In the genomic region with DNA sequence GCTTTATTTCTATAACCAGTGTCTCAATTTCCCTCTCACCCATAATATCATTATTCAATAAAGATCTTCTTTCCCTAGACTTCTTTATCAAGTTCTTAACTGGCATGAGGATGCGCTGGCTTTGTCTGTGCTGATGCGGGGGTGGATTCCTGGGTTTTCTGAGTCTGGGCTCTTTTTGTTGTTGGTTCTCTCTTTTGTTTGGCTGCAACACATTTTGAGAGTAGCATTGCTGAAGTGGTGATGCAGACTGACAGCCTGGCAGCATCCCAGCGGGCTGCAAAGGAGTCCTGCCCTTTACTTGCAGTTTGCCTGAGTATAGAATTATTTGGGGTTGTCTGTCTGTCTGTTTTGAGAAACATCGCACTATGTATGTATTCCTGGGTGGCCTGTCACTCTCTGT, we compare ENCODE assay signal across 29 mouse cellular contexts. TPM values are rescaled to one million over a fixed set of nuclear protein-coding genes. Genes with fewer than 3 reads are reported as not detected.
"Had no signal": no experiment of that assay in that cellular context is flagged by ENCODE, and none has a peak within 500 bp of the region (broad histone marks: within the 10 kb centered on the region; RNA-seq: fewer than 3 reads in every experiment).

No protein-coding gene starts in this region.

- H3K4me1 ChIP-seq: embryonic facial prominence, embryonic 10.5 days; embryonic facial prominence, embryonic 12.5 days; embryonic facial prominence, embryonic 13.5 days; embryonic facial prominence, embryonic 15.5 days; heart, embryonic 10.5 days had no signal

- H3K36me3 ChIP-seq: embryonic facial prominence, embryonic 10.5 days; embryonic facial prominence, embryonic 12.5 days; embryonic facial prominence, embryonic 13.5 days; embryonic facial prominence, embryonic 15.5 days; forebrain, embryonic 12.5 days; forebrain, embryonic 15.5 days; heart, embryonic 10.5 days had no signal

- H3K4me3 ChIP-seq: embryonic facial prominence, embryonic 10.5 days; embryonic facial prominence, embryonic 12.5 days; embryonic facial prominence, embryonic 13.5 days; embryonic facial prominence, embryonic 15.5 days; erythroblast, embryonic 14.5 days; forebrain, embryonic 12.5 days; forebrain, embryonic 13.5 days; forebrain, embryonic 15.5 days; gastrocnemius, adult 2 months; heart, adult 2 months; heart, embryonic 10.5 days had no signal

- H3K9me3 ChIP-seq: embryonic facial prominence, embryonic 10.5 days; embryonic facial prominence, embryonic 12.5 days; embryonic facial prominence, embryonic 13.5 days; embryonic facial prominence, embryonic 15.5 days; forebrain, embryonic 12.5 days; forebrain, embryonic 13.5 days; forebrain, embryonic 15.5 days; heart, embryonic 10.5 days had no signal

- H3K27ac ChIP-seq: embryonic facial prominence, embryonic 10.5 days; embryonic facial prominence, embryonic 12.5 days; embryonic facial prominence, embryonic 13.5 days; embryonic facial prominence, embryonic 15.5 days; forebrain, embryonic 12.5 days; forebrain, embryonic 13.5 days; forebrain, embryonic 15.5 days; gastrocnemius, adult 2 months; heart, adult 2 months; heart, embryonic 10.5 days had no signal

- DNase-seq: cerebellum, adult 8-10 months; cerebellum, adult 9-10 months; cerebellum, adult 9-11 months; cerebellum, postnatal 10 days; cerebellum, postnatal 14 days; cerebellum, postnatal 25 days; cerebellum, postnatal 36 days; embryo, embryonic 11 days; forebrain, postnatal 0 days; gastrocnemius, adult 2 months; gastrocnemius, postnatal 10 days; gastrocnemius, postnatal 14 days; gastrocnemius, postnatal 25 days; gastrocnemius, postnatal 36 days; heart, adult 18-20 months; heart, adult 2 months had no signal

RNA-seq across cellular contexts. Expression of a gene that starts 42.6 kb away (rescaled TPM):
- total RNA-seq: common myeloid progenitor, adult 5-6 weeks; gastrocnemius, adult 2 months; gastrocnemius, postnatal 25 days; gastrocnemius, postnatal 36 days; granulocyte monocyte progenitor cell, adult 5-6 weeks; heart, adult 2 months had no signal
- polyA plus RNA-seq: embryonic facial prominence, embryonic 11.5 days; erythroblast, embryonic 14.5 days; forebrain, embryonic 11.5 days; heart, adult 2 months had no signal
